Mouse (Mus musculus): ENCODE results near the gene Apobec4.

- TF ChIP-seq CTCF (IDR thresholded peaks at IDR 0.05; ENCODE audit: control insufficient read depth, insufficient read depth, insufficient read length) (no peak), USF1 (IDR thresholded peaks at IDR 0.05; ENCODE audit: low read depth) (no peak), MAX (IDR thresholded peaks at IDR 0.05) (no peak), MYOG (IDR thresholded peaks at IDR 0.05; ENCODE audit: control insufficient read depth, extremely low read depth, insufficient read length) (no peak), MYOD1 (IDR thresholded peaks at IDR 0.05; ENCODE audit: control insufficient read depth, insufficient read length, low read depth) (no peak), FOSL1 (IDR thresholded peaks at IDR 0.05; ENCODE audit: insufficient read depth, low read length, poor library complexity, severe bottlenecking) (no peak), CEBPB (IDR thresholded peaks at IDR 0.05; ENCODE audit: low read depth) (no peak)
These were observed 40.5 kb downstream of the Apobec4 start for GRCm38 (mm10) chr1:152790821-152791220.

All from C2C12 (cell line).